Mouse (Mus musculus): ENCODE results near the gene Gucy2g. TPM values are rescaled to one million over a fixed set of nuclear protein-coding genes. Genes with fewer than 3 reads are reported as not detected.

Gucy2g gene
- polyA plus RNA-seq, 1 experiment from 2014 or later, result not detected

GRCm38 (mm10) chr19:55198303-55198702, 42.7 kb downstream of the Gucy2g start:
- Histone ChIP-seq H3K9me3 (no peaks in the 10 kb centered on the region), H3K4me2 (replicated peaks) (no peak overlapping the region), H3K27ac (no peak overlapping the region), H3K36me3 (no peaks in the 10 kb centered on the region), H3K4me1 (no peaks in the 10 kb centered on the region), H3K9ac (no peak overlapping the region), H3K4me3 (no peak overlapping the region), H3K27me3 (no peaks in the 10 kb centered on the region)
- no peak for ATAC-seq (ENCODE audit: insufficient number of reproducible peaks, insufficient read depth, low FRiP score, low TSS enrichment)
- WGBS, result 37% methylated on average over 5 of the region's 5 CpGs

GRCm38 (mm10) chr19:55195574-55195973, 45.5 kb downstream of the Gucy2g start:
- WGBS, result 77% methylated on average over 3 of the region's 3 CpGs
- Histone ChIP-seq H3K4me1 (no peaks in the 10 kb centered on the region), H3K9me3 (no peaks in the 10 kb centered on the region), H3K9ac (no peak overlapping the region), H3K4me3 (no peak overlapping the region), H3K36me3 (no peaks in the 10 kb centered on the region), H3K27me3 (no peaks in the 10 kb centered on the region; the same call in 1 of the 2 replicates), H3K27ac (no peak overlapping the region), H3K4me2 (replicated peaks) (no peak overlapping the region)
- ATAC-seq (ENCODE audit: insufficient number of reproducible peaks, insufficient read depth, low FRiP score, low TSS enrichment), result no peak

- Histone ChIP-seq H3K27ac (no peak overlapping the region), H3K36me3 (no peaks in the 10 kb centered on the region), H3K9me3 (no peaks in the 10 kb centered on the region), H3K27me3 (no peaks in the 10 kb centered on the region; the same call in 1 of the 2 replicates), H3K9ac (no peak overlapping the region), H3K4me2 (replicated peaks) (no peak overlapping the region), H3K4me1 (no peaks in the 10 kb centered on the region), H3K4me3 (no peak overlapping the region)
- ATAC-seq (ENCODE audit: insufficient number of reproducible peaks, insufficient read depth, low FRiP score, low TSS enrichment), result no peak
- 75% methylated on average over 7 of the region's 7 CpGs for WGBS
Measured at GRCm38 (mm10) chr19:55194520-55195170, 46.4 kb downstream of the Gucy2g start.

- WGBS, result 73% methylated on average over 11 of the region's 11 CpGs
Measured at GRCm38 (mm10) chr19:55193717-55194394, 47.2 kb downstream of the Gucy2g start.

GRCm38 (mm10) chr19:55192254-55192945, 48.6 kb downstream of the Gucy2g start:
- no peaks in the 10 kb centered on the region for H3K9me3 ChIP-seq
- no peak overlapping the region for H3K4me3 ChIP-seq
- H3K36me3 ChIP-seq, result no peaks in the 10 kb centered on the region
- H3K4me1 ChIP-seq, result no peaks in the 10 kb centered on the region
- ATAC-seq (ENCODE audit: insufficient number of reproducible peaks, insufficient read depth, low FRiP score, low TSS enrichment), result no peak
- 87% methylated on average over 21 of the region's 21 CpGs for WGBS
- no peaks in the 10 kb centered on the region; the same call in 1 of the 2 replicates for H3K27me3 ChIP-seq
- H3K9ac ChIP-seq, result no peak overlapping the region
- H3K27ac ChIP-seq, result no peak overlapping the region; the same call in 1 of the 2 replicates
- no peak overlapping the region for H3K4me2 ChIP-seq (replicated peaks)

More at GRCm38 (mm10) chr19:55193717-55194394, 47.2 kb downstream of the Gucy2g start:
- Histone ChIP-seq H3K4me3 (no peak overlapping the region), H3K4me2 (replicated peaks) (no peak overlapping the region), H3K9ac (no peak overlapping the region), H3K4me1 (no peaks in the 10 kb centered on the region), H3K27ac (no peak overlapping the region), H3K27me3 (no peaks in the 10 kb centered on the region; the same call in 1 of the 2 replicates), H3K9me3 (no peaks in the 10 kb centered on the region), H3K36me3 (no peaks in the 10 kb centered on the region)
- ATAC-seq (ENCODE audit: insufficient number of reproducible peaks, insufficient read depth, low FRiP score, low TSS enrichment), result no peak

- no peaks in the 10 kb centered on the region; the same call in 1 of the 2 replicates for H3K27me3 ChIP-seq
- no peak overlapping the region for H3K4me3 ChIP-seq
- no peak for ATAC-seq (ENCODE audit: insufficient number of reproducible peaks, insufficient read depth, low FRiP score, low TSS enrichment)
- no peak overlapping the region for H3K4me2 ChIP-seq (replicated peaks)
- H3K36me3 ChIP-seq, result no peaks in the 10 kb centered on the region
- no peak overlapping the region for H3K9ac ChIP-seq
- H3K4me1 ChIP-seq, result no peaks in the 10 kb centered on the region
- H3K9me3 ChIP-seq, result no peaks in the 10 kb centered on the region
- 73% methylated on average over 2 of the region's 2 CpGs for WGBS
- H3K27ac ChIP-seq, result no peak overlapping the region
Measured at GRCm38 (mm10) chr19:55191596-55191995, 49.4 kb downstream of the Gucy2g start.

GRCm38 (mm10) chr19:55190065-55190464, 51.0 kb downstream of the Gucy2g start:
- ATAC-seq (ENCODE audit: insufficient number of reproducible peaks, insufficient read depth, low FRiP score, low TSS enrichment), result no peak

GRCm38 (mm10) chr19:55185651-55186050, 55.4 kb downstream of the Gucy2g start:
- H3K27ac ChIP-seq, result no peak overlapping the region
- no peak overlapping the region for H3K9ac ChIP-seq
- no peaks in the 10 kb centered on the region for H3K4me1 ChIP-seq
- H3K9me3 ChIP-seq, result no peaks in the 10 kb centered on the region
- H3K4me2 ChIP-seq (replicated peaks), result no peak overlapping the region
- H3K36me3 ChIP-seq, result no peaks in the 10 kb centered on the region
- no peaks in the 10 kb centered on the region for H3K27me3 ChIP-seq
- no peak overlapping the region for H3K4me3 ChIP-seq
- no peak for ATAC-seq (ENCODE audit: insufficient number of reproducible peaks, insufficient read depth, low FRiP score, low TSS enrichment)
- 57% methylated on average over 3 of the region's 3 CpGs for WGBS

More at GRCm38 (mm10) chr19:55190065-55190464, 51.0 kb downstream of the Gucy2g start:
- Histone ChIP-seq H3K4me3 (no peak overlapping the region), H3K36me3 (no peaks in the 10 kb centered on the region), H3K4me2 (replicated peaks) (no peak overlapping the region), H3K4me1 (no peaks in the 10 kb centered on the region), H3K27ac (no peak overlapping the region), H3K27me3 (no peaks in the 10 kb centered on the region; the same call in 1 of the 2 replicates), H3K9me3 (no peaks in the 10 kb centered on the region), H3K9ac (no peak overlapping the region)
- WGBS, result 86% methylated on average over 5 of the region's 5 CpGs

GRCm38 (mm10) chr19:55185074-55185473, 56.0 kb downstream of the Gucy2g start:
- H3K9me3 ChIP-seq, result no peaks in the 10 kb centered on the region
- H3K4me1 ChIP-seq, result no peaks in the 10 kb centered on the region
- no peak overlapping the region for H3K4me2 ChIP-seq (replicated peaks)
- H3K4me3 ChIP-seq, result no peak overlapping the region
- 75% methylated on average over 7 of the region's 7 CpGs for WGBS
- no peak for ATAC-seq (ENCODE audit: insufficient number of reproducible peaks, insufficient read depth, low FRiP score, low TSS enrichment)
- no peak overlapping the region for H3K9ac ChIP-seq
- no peaks in the 10 kb centered on the region for H3K36me3 ChIP-seq
- H3K27me3 ChIP-seq, result no peaks in the 10 kb centered on the region
- H3K27ac ChIP-seq, result no peak overlapping the region

- Histone ChIP-seq H3K27me3 (no peaks in the 10 kb centered on the region), H3K4me2 (replicated peaks) (no peak overlapping the region), H3K4me3 (no peak overlapping the region), H3K36me3 (no peaks in the 10 kb centered on the region), H3K9ac (no peak overlapping the region), H3K27ac (no peak overlapping the region), H3K4me1 (no peaks in the 10 kb centered on the region), H3K9me3 (no peaks in the 10 kb centered on the region)
- WGBS, result 68% methylated on average over 7 of the region's 7 CpGs
- ATAC-seq (ENCODE audit: insufficient number of reproducible peaks, insufficient read depth, low FRiP score, low TSS enrichment), result no peak
Measured at GRCm38 (mm10) chr19:55184442-55184841, 56.6 kb downstream of the Gucy2g start.

GRCm38 (mm10) chr19:55180433-55180832, 60.6 kb downstream of the Gucy2g start, which contains the start of gene Tectb:
Tectb (plus strand) TSS chr19:55180733.
- Histone ChIP-seq H3K9ac (no peak within 1 kb of the TSS), H3K27ac (no peak within 1 kb of the TSS), H3K4me2 (replicated peaks) (no peak within 1 kb of the TSS), H3K27me3 (no peaks in the 10 kb centered on the region), H3K4me1 (no peaks in the 10 kb centered on the region), H3K36me3 (no peaks in the 10 kb centered on the region), H3K9me3 (no peaks in the 10 kb centered on the region), H3K4me3 (no peak within 1 kb of the TSS)
- no peak for ATAC-seq (ENCODE audit: insufficient number of reproducible peaks, insufficient read depth, low FRiP score, low TSS enrichment)
- 70% methylated on average over 5 of the region's 5 CpGs for WGBS
